19 mouse cellular contexts compared by ENCODE assay signal in genomic region chr10:128664808-128665207, GRCm38 (mm10). TPM values are rescaled to one million over a fixed set of nuclear protein-coding genes. Genes with fewer than 3 reads are reported as not detected.
A peak's percentile ranks its signal among the peaks of the same experiment; 100 is the strongest.
DNase-seq lines count a peak whose midpoint lies in the region; ATAC-seq and TF ChIP-seq lines count a peak whose summit lies in the region.
"Had no signal": no experiment of that assay in that cellular context is flagged by ENCODE, and none has a peak within 500 bp of the region (broad histone marks: within the 10 kb centered on the region; RNA-seq: fewer than 3 reads in every experiment).

No protein-coding gene starts in this region.

- TF ChIP-seq CTCF in thymus, adult 2 months (IDR thresholded peaks at IDR 0.05; ENCODE audit: borderline replicate concordance, control insufficient read depth, extremely low read depth, insufficient read depth, low read length, poor library complexity): no peak

- peak overlapping the region; percentile 12; the same call in 1 of the 2 replicates for H3K9ac ChIP-seq in liver, embryonic 12.5 days
- H3K9ac ChIP-seq in liver, embryonic 16.5 days (ENCODE audit: low read depth, low read length): no peak overlapping the region
- H3K9ac ChIP-seq: embryonic facial prominence, embryonic 13.5 days; forebrain, embryonic 15.5 days; hindbrain, embryonic 13.5 days had no signal

- peak; percentile 87 for ATAC-seq in liver, embryonic 12.5 days
- peak; percentile 80 for ATAC-seq in liver, embryonic 16.5 days (ENCODE audit: low read depth)
- ATAC-seq: forebrain, embryonic 15.5 days; hindbrain, postnatal 0 days had no signal

- TF ChIP-seq POLR2A in thymus, adult 2 months (IDR thresholded peaks at IDR 0.05; ENCODE audit: control insufficient read depth, extremely low read depth, insufficient read depth, low read length, poor library complexity): no peak

- H3K4me1 ChIP-seq in erythroblast, embryonic 14.5 days (ENCODE audit: control insufficient read depth): peaks cover 60% of the 10 kb centered on the region
- peaks cover 52% of the 10 kb centered on the region for H3K4me1 ChIP-seq in liver, embryonic 12.5 days
- H3K4me1 ChIP-seq in liver, embryonic 16.5 days (ENCODE audit: control insufficient read depth, low read depth, low read length): peaks cover 41% of the 10 kb centered on the region
- H3K4me1 ChIP-seq in thymus, adult 2 months (replicated peaks; ENCODE audit: control insufficient read depth, insufficient read depth, low read length): no peaks in the 10 kb centered on the region; the same call in 1 of the 2 replicates

- peaks cover 42% of the 10 kb centered on the region for H3K27me3 ChIP-seq in erythroblast, embryonic 14.5 days (ENCODE audit: control insufficient read depth)
- H3K27me3 ChIP-seq in liver, embryonic 12.5 days (replicated peaks): peaks cover 40% of the 10 kb centered on the region
- H3K27me3 ChIP-seq in liver, embryonic 16.5 days (ENCODE audit: control insufficient read depth, insufficient read depth, low read depth, low read length): peaks cover 19% of the 10 kb centered on the region
- no peaks in the 10 kb centered on the region for H3K27me3 ChIP-seq in thymus, adult 2 months (ENCODE audit: control insufficient read depth, insufficient read depth, low read length)
- H3K27me3 ChIP-seq: embryonic facial prominence, embryonic 13.5 days; forebrain, embryonic 15.5 days; hindbrain, embryonic 13.5 days had no signal

- peak overlapping the region; percentile 42 for H3K4me2 ChIP-seq in liver, embryonic 12.5 days
- H3K4me2 ChIP-seq in liver, embryonic 16.5 days (ENCODE audit: low read depth, low read length): peak overlapping the region; percentile 33; the same call in 1 of the 2 replicates
- H3K4me2 ChIP-seq: embryonic facial prominence, embryonic 13.5 days; forebrain, embryonic 15.5 days; hindbrain, embryonic 13.5 days had no signal

- DNase-seq in thymus, adult 2 months: no peak
- DNase-seq in cerebellum, postnatal 10 days: no peak
- no peak for DNase-seq in cerebellum, adult 11-12 months
- no peak for DNase-seq in retina, postnatal 1 day
- DNase-seq: adrenal gland, adult 8-10 months; adrenal gland, postnatal 36 days; cerebellum, adult 11 months; cerebellum, adult 9-10 months; cerebellum, postnatal 36 days; heart, adult 18-20 months; heart, postnatal 10 days had no signal

- peak overlapping the region; percentile 69 for H3K27ac ChIP-seq in liver, embryonic 12.5 days
- H3K27ac ChIP-seq in liver, embryonic 16.5 days (ENCODE audit: low read length): peak overlapping the region; percentile 69
- no peak overlapping the region for H3K27ac ChIP-seq in thymus, adult 2 months (ENCODE audit: control insufficient read depth, insufficient read depth, low read length)
- H3K27ac ChIP-seq: embryonic facial prominence, embryonic 13.5 days; forebrain, embryonic 15.5 days; heart, embryonic 10.5 days; hindbrain, embryonic 13.5 days; hindbrain, postnatal 0 days had no signal

- H3K36me3 ChIP-seq in erythroblast, embryonic 14.5 days (ENCODE audit: control insufficient read depth): no peaks in the 10 kb centered on the region
- H3K36me3 ChIP-seq in liver, embryonic 12.5 days: no peaks in the 10 kb centered on the region
- no peaks in the 10 kb centered on the region for H3K36me3 ChIP-seq in liver, embryonic 16.5 days (ENCODE audit: control insufficient read depth, insufficient read depth)
- no peaks in the 10 kb centered on the region for H3K36me3 ChIP-seq in thymus, adult 2 months (ENCODE audit: control insufficient read depth, insufficient read depth, low read length)
- H3K36me3 ChIP-seq: embryonic facial prominence, embryonic 13.5 days; forebrain, embryonic 15.5 days; heart, embryonic 10.5 days; hindbrain, embryonic 13.5 days had no signal

- H3K9me3 ChIP-seq in erythroblast, embryonic 14.5 days (ENCODE audit: control insufficient read depth, low read length): no peaks in the 10 kb centered on the region; the same call in 1 of the 2 replicates
- no peaks in the 10 kb centered on the region for H3K9me3 ChIP-seq in liver, embryonic 12.5 days (replicated peaks)
- H3K9me3 ChIP-seq in liver, embryonic 16.5 days (replicated peaks; ENCODE audit: control insufficient read depth, low read length): no peaks in the 10 kb centered on the region
- H3K9me3 ChIP-seq: embryonic facial prominence, embryonic 13.5 days; forebrain, embryonic 15.5 days; heart, embryonic 10.5 days; hindbrain, embryonic 13.5 days had no signal

- WGBS in liver, embryonic 12.5 days (ENCODE audit: insufficient replicate concordance): 28% methylated on average over 3 of the region's 3 CpGs
- 23% methylated on average over 3 of the region's 3 CpGs for WGBS in liver, embryonic 16.5 days (ENCODE audit: insufficient replicate concordance)
- WGBS in thymus, adult 2 months: 92% methylated on average over 3 of the region's 3 CpGs

- peak overlapping the region; percentile 22 for H3K4me3 ChIP-seq in erythroblast, embryonic 14.5 days (replicated peaks)
- H3K4me3 ChIP-seq in liver, embryonic 12.5 days: no peak overlapping the region
- H3K4me3 ChIP-seq in liver, embryonic 16.5 days (ENCODE audit: low read depth, low read length): no peak overlapping the region
- H3K4me3 ChIP-seq in thymus, adult 2 months (ENCODE audit: control insufficient read depth, insufficient read depth, low read length): no peak overlapping the region
- H3K4me3 ChIP-seq: embryonic facial prominence, embryonic 13.5 days; forebrain, embryonic 15.5 days; heart, embryonic 10.5 days; hindbrain, embryonic 13.5 days had no signal

RNA-seq across cellular contexts. Expression of gene Suox, which starts 9.1 kb away (rescaled TPM):
- 0.04 and 0.14 TPM in 2 replicates for polyA plus RNA-seq in erythroblast, embryonic 14.5 days (2012)
- polyA plus RNA-seq in liver, embryonic 12.5 days (2016; fragmentation: Nextera tagmentation; extraction: Ambion mirVana): 10.4 and 10.5 TPM in 2 replicates
- 12.5 and 12.9 TPM in 2 replicates for polyA plus RNA-seq in liver, embryonic 16.5 days (2015; fragmentation: Nextera tagmentation; extraction: Ambion mirVana)
- 19.1 and 21.3 TPM in 2 replicates for polyA plus RNA-seq in thymus, adult 2 months (2012; rRNA removed)

RNA-seq across cellular contexts. Expression of gene Ikzf4, which starts 19.0 kb away (rescaled TPM):
- 0.01 TPM in 1 of 2 replicates, not detected in the other for polyA plus RNA-seq in erythroblast, embryonic 14.5 days (2012)
- polyA plus RNA-seq in liver, embryonic 12.5 days (2016; fragmentation: Nextera tagmentation; extraction: Ambion mirVana): 0.41 and 0.42 TPM in 2 replicates
- polyA plus RNA-seq in liver, embryonic 16.5 days (2015; fragmentation: Nextera tagmentation; extraction: Ambion mirVana): 0.08 and 0.15 TPM in 2 replicates
- polyA plus RNA-seq in thymus, adult 2 months (2012; rRNA removed): 6.7 and 8.6 TPM in 2 replicates

RNA-seq across cellular contexts. Expression of gene Rab5b, which starts 31.3 kb away (rescaled TPM):
- 1.1 and 1.2 TPM in 2 replicates for polyA plus RNA-seq in erythroblast, embryonic 14.5 days (2012)
- polyA plus RNA-seq in liver, embryonic 12.5 days (2016; fragmentation: Nextera tagmentation; extraction: Ambion mirVana): 34.2 and 34.7 TPM in 2 replicates
- 36.6 and 38.6 TPM in 2 replicates for polyA plus RNA-seq in liver, embryonic 16.5 days (2015; fragmentation: Nextera tagmentation; extraction: Ambion mirVana)
- 73.8 and 86.1 TPM in 2 replicates for polyA plus RNA-seq in thymus, adult 2 months (2012; rRNA removed)

RNA-seq across cellular contexts. Expression of gene Rps26, which starts 38.3 kb away (rescaled TPM):
- polyA plus RNA-seq in erythroblast, embryonic 14.5 days (2012): 514 and 972 TPM in 2 replicates
- polyA plus RNA-seq in liver, embryonic 12.5 days (2016; fragmentation: Nextera tagmentation; extraction: Ambion mirVana): 555 and 561 TPM in 2 replicates
- 301 and 353 TPM in 2 replicates for polyA plus RNA-seq in liver, embryonic 16.5 days (2015; fragmentation: Nextera tagmentation; extraction: Ambion mirVana)
- 988 and 1,135 TPM in 2 replicates for polyA plus RNA-seq in thymus, adult 2 months (2012; rRNA removed)

RNA-seq across cellular contexts. Expression of gene Pmel, which starts 39.2 kb away (rescaled TPM):
- polyA plus RNA-seq in erythroblast, embryonic 14.5 days (2012): not detected in 2 replicates
- 0.36 and 0.43 TPM in 2 replicates for polyA plus RNA-seq in liver, embryonic 12.5 days (2016; fragmentation: Nextera tagmentation; extraction: Ambion mirVana)
- 0.43 and 0.59 TPM in 2 replicates for polyA plus RNA-seq in liver, embryonic 16.5 days (2015; fragmentation: Nextera tagmentation; extraction: Ambion mirVana)
- polyA plus RNA-seq in thymus, adult 2 months (2012; rRNA removed): 1.0 TPM in 2 replicates

Comparison
In these comparisons a context has a peak if more than half of its experiments do, and no peak if none do; other contexts are left out.
1. RNA of gene Rab5b, which starts 31.3 kb away (polyA plus RNA-seq): 73.8 to 86.1 TPM in thymus, adult 2 months, 36.6 to 38.6 TPM in liver, embryonic 16.5 days and 34.2 to 34.7 TPM in liver, embryonic 12.5 days; 1.1 to 1.2 TPM in erythroblast, embryonic 14.5 days; every median in the first group is over 10 times any median in the second.